Mouse (Mus musculus) intestine, embryonic 16.5 days (tissue): Measurements from ENCODE around the gene Lnpk. TPM values are rescaled to one million over a fixed set of nuclear protein-coding genes. Genes with fewer than 3 reads are reported as not detected.

Source experiments
- ATAC-seq: fragments of 200-750 bp; cut with Nextera tagmentation; 2 replicates; pipeline ENCODE4 v1.8.0; 2017; ENCODE audit warnings: moderate TSS enrichment, moderate library complexity
- H3K27ac ChIP-seq: fragments of 300-500 bp; sonication (generic); 2 replicates; pipeline ENCODE4 v1.5.1; 2014; ENCODE audit warnings: mild to moderate bottlenecking, low read length
- H3K27me3 ChIP-seq: fragments of 300-500 bp; sonication (generic); replicated peaks from 2 replicates; pipeline ENCODE4 v1.6.1; 2014; ENCODE audit warnings: low read length, control low read depth, mixed read lengths; ENCODE audit not compliant: control insufficient read depth, insufficient read depth
- H3K36me3 ChIP-seq: fragments of 300-500 bp; sonication (generic); 2 replicates; pipeline ENCODE4 v1.6.1; 2014; ENCODE audit warnings: low read length, control low read depth; ENCODE audit not compliant: control insufficient read depth, insufficient read depth
- H3K4me1 ChIP-seq: fragments of 300-500 bp; sonication (generic); 2 replicates; pipeline ENCODE4 v1.6.1; 2014; ENCODE audit warnings: low read length, control low read depth, mixed read lengths; ENCODE audit not compliant: control insufficient read depth, insufficient read depth
- H3K4me2 ChIP-seq: fragments of 300-500 bp; sonication (generic); 2 replicates; pipeline ENCODE4 v1.6.1; 2014; ENCODE audit warnings: low read depth, low read length, control low read depth
- H3K4me3 ChIP-seq: fragments of 300-500 bp; sonication (generic); 2 replicates; pipeline ENCODE4 v1.5.1; 2014; ENCODE audit warnings: mild to moderate bottlenecking, low read length
- H3K9ac ChIP-seq: fragments of 300-500 bp; sonication (generic); 2 replicates; pipeline ENCODE4 v1.6.1; 2014; ENCODE audit warnings: low read depth, low read length
- H3K9me3 ChIP-seq: fragments of 300-500 bp; sonication (generic); 2 replicates; pipeline ENCODE4 v1.6.1; 2016; ENCODE audit warnings: low read length, control low read depth; ENCODE audit not compliant: control insufficient read depth
- whole genome bisulfite sequencing: fragments of 180-500 bp; shearing (Covaris S2); extraction: QIAGEN DNeasy Blood & Tissue Kit; methylation state at CpG from one replicate; pipeline ENCODE4 v1.1.7; 2014; 5-methylcytosine and 5-hydroxymethylcytosine counted together
- polyA plus RNA-seq: library from polyadenylated mRNA; unstranded; fragments of >200 nt; fragmentation: Nextera tagmentation; extraction: Ambion mirVana; gene quantifications from 2 replicates; pipeline ENCODE4 v1.2.1, GENCODE M21; 2015

Gene Lnpk
- polyA plus RNA-seq, 1 experiment from 2014 or later: 18.4 TPM

DNA sequence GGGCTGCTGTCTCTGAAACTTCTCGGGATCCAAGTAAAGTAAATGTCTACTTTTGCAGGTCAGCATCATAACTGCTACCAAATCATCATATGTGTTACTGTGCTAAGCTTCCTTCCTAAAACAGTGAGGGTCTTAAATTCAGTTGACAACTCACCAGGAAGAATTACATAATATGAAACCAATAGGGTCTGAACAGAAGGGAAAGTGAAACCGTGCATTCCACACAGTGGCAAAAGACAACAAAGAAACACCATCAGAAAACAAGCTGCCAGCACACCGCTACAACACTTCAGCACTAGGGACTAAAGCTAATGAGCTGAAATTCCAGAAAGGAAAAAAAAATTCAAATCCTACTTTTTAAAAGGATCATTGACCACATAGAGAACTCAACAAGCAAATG is 17.9 kb upstream of the Lnpk start:
- Histone ChIP-seq H3K9ac (no peak overlapping the region), H3K4me3 (no peak overlapping the region), H3K4me1 (no peaks in the 10 kb centered on the region), H3K27ac (no peak overlapping the region), H3K9me3 (peaks cover 3% of the 10 kb centered on the region; the same call in 1 of the 2 replicates), H3K27me3 (no peaks in the 10 kb centered on the region), H3K36me3 (no peaks in the 10 kb centered on the region), H3K4me2 (no peak overlapping the region)
- WGBS: 89% methylated on average over 3 of the region's 3 CpGs
- no peak for ATAC-seq

DNA sequence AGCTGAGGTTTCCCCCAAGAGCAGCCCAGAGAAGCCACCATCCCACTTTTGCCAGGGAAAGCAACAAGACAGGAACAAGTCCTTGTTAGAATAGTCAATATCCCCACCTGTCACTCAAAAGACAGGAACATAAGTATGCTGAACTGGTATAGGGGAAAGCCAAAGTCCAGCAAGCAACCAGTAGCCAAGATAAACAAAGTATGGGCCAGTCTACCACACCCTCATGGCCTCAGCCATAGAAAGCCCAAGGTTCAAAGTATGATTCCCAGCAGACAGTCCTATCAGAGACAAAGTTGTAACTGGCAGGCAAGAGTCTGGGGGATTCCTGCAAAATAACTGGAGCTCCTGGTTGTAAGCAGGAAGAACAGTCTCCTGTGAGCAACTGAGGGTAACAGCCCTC is 16.9 kb upstream of the Lnpk start:
- Histone ChIP-seq H3K27ac (no peak overlapping the region), H3K36me3 (no peaks in the 10 kb centered on the region), H3K4me3 (no peak overlapping the region), H3K27me3 (no peaks in the 10 kb centered on the region), H3K4me2 (no peak overlapping the region), H3K9ac (no peak overlapping the region), H3K4me1 (no peaks in the 10 kb centered on the region), H3K9me3 (peaks cover 3% of the 10 kb centered on the region; the same call in 1 of the 2 replicates)
- ATAC-seq: peak; percentile 99

DNA sequence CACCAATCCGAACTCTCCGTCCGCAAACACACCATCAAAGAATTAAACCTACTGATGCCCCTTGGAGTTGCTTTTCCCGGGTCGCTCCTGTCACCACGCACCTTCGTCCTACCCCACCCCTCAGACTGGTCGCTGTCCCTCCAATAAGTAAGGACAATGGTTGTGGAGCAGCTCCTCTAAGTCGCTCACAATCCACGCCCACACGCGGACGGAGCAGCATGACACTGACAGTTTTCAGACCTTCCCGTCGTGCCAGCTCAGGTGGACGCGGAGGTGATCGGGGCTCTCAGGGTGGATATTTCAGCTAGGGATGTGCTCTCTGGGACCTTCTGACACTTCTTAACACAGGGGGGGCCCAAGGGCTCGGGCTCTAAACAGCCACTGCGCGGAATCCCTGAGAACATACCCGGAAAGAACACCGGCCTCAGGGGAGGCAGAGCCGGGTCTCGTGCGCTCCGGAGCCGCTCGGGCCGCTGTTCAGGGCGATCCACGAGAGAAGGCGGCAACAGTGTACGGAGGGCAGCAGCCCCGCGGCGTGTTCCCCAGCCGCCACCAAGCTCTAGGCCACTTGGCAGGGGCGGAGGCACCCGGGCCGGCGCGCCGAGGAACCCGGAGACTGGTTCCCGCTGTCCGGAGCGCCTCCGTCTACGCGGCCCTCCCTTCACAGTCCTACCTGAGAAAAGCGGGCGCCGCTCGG is 941 bp downstream of the Lnpk start:
- Histone ChIP-seq H3K4me1 (peaks cover 9% of the 10 kb centered on the region; the same call in 1 of the 2 replicates), H3K9me3 (no peaks in the 10 kb centered on the region), H3K9ac (peak overlapping the region; percentile 97), H3K4me3 (peak overlapping the region; percentile 98), H3K27me3 (no peaks in the 10 kb centered on the region), H3K4me2 (peak overlapping the region; percentile 83), H3K36me3 (no peaks in the 10 kb centered on the region), H3K27ac (peak overlapping the region; percentile 76)
- peak; percentile 85 for ATAC-seq
- WGBS: under 1% methylated on average over 55 of the region's 55 CpGs

DNA sequence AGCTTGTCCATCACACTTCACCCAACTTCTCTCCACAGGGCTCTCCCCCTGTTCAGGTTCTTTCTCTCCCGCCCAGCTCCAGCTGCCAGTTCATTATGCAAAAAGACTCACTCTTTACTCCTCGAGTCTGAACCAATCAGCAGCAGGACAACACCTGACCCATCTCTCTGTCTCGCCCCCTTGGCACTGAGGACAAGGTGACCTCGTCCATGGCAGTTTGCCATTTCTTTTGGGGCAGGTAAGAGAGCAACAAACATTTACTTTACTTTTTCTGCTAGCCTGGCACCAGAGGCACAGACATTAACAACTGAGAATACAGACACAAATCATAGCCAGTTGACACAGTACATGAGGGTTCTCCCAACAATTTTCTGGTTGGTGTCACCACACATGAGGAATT is 8.8 kb downstream of the Lnpk start:
- Histone ChIP-seq H3K9me3 (no peaks in the 10 kb centered on the region), H3K4me2 (no peak overlapping the region), H3K36me3 (no peaks in the 10 kb centered on the region), H3K4me1 (no peaks in the 10 kb centered on the region), H3K4me3 (no peak overlapping the region), H3K27me3 (no peaks in the 10 kb centered on the region), H3K9ac (no peak overlapping the region), H3K27ac (no peak overlapping the region)
- WGBS: 80% methylated on average over 4 of the region's 4 CpGs
- no peak for ATAC-seq

DNA sequence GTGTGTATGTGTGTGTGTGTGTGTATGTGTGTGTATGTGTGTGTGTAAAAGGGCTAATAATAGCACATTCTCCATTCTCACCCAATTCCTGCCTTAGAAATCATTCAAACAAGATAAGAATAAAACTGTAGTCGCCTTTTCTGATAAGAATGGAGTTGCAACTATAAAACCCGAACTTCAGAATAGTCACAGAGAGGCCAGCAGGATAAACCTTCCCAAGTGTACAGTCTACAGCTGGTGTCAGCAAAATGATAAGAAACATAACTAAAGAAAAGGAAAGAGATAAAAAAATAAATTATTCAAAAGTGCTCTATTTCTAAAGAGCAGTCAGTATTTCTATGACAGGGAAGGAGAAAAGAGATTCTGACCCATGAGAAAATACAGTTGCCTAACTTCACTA is 19.4 kb downstream of the Lnpk start:
- Histone ChIP-seq H3K9me3 (no peaks in the 10 kb centered on the region), H3K36me3 (no peaks in the 10 kb centered on the region), H3K27ac (no peak overlapping the region), H3K4me3 (no peak overlapping the region), H3K9ac (no peak overlapping the region), H3K27me3 (no peaks in the 10 kb centered on the region), H3K4me2 (no peak overlapping the region), H3K4me1 (no peaks in the 10 kb centered on the region)
- no peak for ATAC-seq
- 70% methylated on average over 2 of the region's 2 CpGs for WGBS

DNA sequence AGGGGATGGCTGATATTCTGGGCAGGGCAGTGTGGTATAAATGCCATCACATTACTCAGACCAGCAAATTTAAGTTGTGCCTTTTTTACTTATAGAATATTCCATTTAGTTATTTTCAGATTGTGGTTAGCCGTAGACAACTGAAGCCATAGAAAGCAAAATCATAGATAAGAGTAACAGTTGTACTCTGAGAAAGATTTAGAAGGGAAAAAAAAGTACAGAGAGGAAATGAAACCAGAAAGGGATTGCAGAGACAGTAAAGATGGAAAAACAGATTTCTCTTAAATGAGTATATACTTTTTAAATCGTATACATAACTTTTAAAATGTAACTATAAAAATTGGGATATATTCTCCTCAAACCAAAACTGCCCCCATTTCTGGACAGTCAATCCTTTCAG is 20.1 kb downstream of the Lnpk start:
- Histone ChIP-seq H3K4me2 (no peak overlapping the region), H3K4me1 (no peaks in the 10 kb centered on the region), H3K36me3 (no peaks in the 10 kb centered on the region), H3K9ac (no peak overlapping the region), H3K9me3 (no peaks in the 10 kb centered on the region), H3K27ac (no peak overlapping the region), H3K4me3 (no peak overlapping the region), H3K27me3 (no peaks in the 10 kb centered on the region)
- WGBS: 88% methylated on average over 2 of the region's 2 CpGs
- ATAC-seq: no peak

DNA sequence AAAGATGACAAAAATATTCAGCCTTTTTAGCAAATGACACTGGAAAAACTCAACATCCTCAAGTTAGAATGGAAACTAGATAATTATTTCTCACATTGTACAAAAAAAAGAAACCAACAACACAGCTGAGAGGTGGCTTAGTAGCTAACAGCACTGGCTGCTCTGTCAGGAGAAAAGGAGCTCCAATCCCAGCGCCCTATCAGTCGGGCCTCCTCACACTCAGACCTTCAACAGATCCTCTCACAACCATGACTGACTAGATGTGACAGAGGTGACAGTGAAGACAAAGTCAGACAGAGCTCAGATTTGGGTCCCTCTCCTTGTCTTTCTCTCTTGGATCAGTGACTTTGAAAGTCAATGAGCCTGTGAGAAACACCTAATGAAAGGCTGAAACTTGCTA is 21.8 kb downstream of the Lnpk start:
- Histone ChIP-seq H3K9me3 (no peaks in the 10 kb centered on the region), H3K4me1 (no peaks in the 10 kb centered on the region), H3K4me2 (no peak overlapping the region), H3K36me3 (no peaks in the 10 kb centered on the region), H3K27me3 (no peaks in the 10 kb centered on the region), H3K27ac (no peak overlapping the region), H3K9ac (no peak overlapping the region), H3K4me3 (no peak overlapping the region)
- ATAC-seq: no peak
- WGBS: 81% methylated on average over 2 of the region's 2 CpGs

DNA sequence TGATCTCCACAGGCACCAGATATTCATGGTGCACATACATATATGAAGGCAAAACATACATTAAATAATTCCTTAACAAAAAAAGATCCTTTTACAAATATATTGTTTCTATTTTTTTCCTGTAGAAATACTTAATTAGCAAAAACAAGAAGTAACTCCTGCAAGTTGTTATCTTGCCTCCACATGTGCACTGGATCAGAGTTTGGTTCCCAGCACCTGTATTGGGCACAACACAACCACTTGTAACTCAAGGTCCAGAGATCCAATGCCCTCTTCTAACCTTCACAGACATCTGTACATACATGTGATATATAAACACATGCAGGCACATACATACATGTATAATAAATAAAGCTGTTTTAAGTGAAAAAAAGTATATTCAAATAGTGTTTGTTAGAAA is 27.3 kb downstream of the Lnpk start:
- H3K4me2 ChIP-seq: no peak overlapping the region
- no peak for ATAC-seq
- no peaks in the 10 kb centered on the region for H3K9me3 ChIP-seq
- H3K27ac ChIP-seq: no peak overlapping the region
- H3K9ac ChIP-seq: no peak overlapping the region
- H3K27me3 ChIP-seq: no peaks in the 10 kb centered on the region
- H3K4me1 ChIP-seq: no peaks in the 10 kb centered on the region
- no peak overlapping the region for H3K4me3 ChIP-seq
- no peaks in the 10 kb centered on the region for H3K36me3 ChIP-seq

DNA sequence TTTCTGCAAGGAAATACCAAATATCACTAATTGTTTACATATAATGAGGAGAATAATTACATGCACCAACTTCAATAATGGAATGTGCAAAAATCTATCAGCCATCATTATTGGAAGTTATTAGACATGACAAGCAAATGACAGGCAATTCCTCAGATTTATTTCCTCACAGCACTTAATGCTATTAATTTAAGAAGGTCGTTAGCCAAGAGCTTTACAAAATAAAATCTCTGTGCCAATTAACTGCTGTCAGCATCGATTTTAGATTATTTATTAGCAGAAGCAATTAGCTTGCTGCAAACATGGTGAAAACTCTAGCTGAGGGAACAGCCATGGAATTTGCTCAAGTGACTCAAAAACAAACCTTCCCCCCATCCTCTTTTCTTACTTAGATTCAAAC is 30.9 kb downstream of the Lnpk start:
- no peaks in the 10 kb centered on the region for H3K9me3 ChIP-seq
- no peak for ATAC-seq
- 82% methylated on average over 2 of the region's 2 CpGs for WGBS

DNA sequence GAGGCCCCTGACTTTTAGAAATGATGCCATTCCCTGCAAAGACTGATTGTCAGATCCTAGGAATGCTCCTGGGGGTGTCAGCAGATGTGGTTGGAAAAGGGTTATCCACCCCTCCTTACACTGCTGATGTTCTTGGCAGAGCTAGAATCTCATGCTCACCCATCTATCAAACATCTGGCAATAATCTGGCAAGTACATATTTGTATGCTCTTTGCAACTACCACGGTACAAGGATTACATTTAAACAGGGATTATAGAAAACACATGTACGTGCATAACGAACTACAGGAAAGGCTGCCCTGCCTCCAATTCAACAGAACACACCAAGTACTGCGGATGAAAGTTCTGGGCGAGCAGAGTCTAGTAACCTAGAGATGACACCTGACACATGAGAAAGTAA is 70.9 kb downstream of the Lnpk start:
- WGBS: 85% methylated on average over 5 of the region's 5 CpGs
- Histone ChIP-seq H3K4me2 (no peak overlapping the region), H3K27me3 (no peaks in the 10 kb centered on the region), H3K4me1 (no peaks in the 10 kb centered on the region), H3K9ac (no peak overlapping the region), H3K36me3 (no peaks in the 10 kb centered on the region), H3K9me3 (no peaks in the 10 kb centered on the region), H3K4me3 (no peak overlapping the region), H3K27ac (no peak overlapping the region)
- no peak for ATAC-seq

More for the DNA sequence above, 30.9 kb downstream of the Lnpk start:
- Histone ChIP-seq H3K4me3 (no peak overlapping the region), H3K36me3 (no peaks in the 10 kb centered on the region), H3K27ac (no peak overlapping the region), H3K27me3 (no peaks in the 10 kb centered on the region), H3K4me1 (no peaks in the 10 kb centered on the region), H3K4me2 (no peak overlapping the region), H3K9ac (no peak overlapping the region)
